Mouse (Mus musculus): ENCODE measurements around the gene Babam2. TPM values are rescaled to one million over a fixed set of nuclear protein-coding genes. Genes with fewer than 3 reads are reported as not detected.
"Not testable (repeated sequence)": the region's sequence is repeated elsewhere in the genome, so short reads cannot be mapped to it uniquely, and the experiment has no call there.

Gene Babam2
- total RNA-seq, 2 experiments from 2014 or later: 39.5 to 45.2 TPM

DNA sequence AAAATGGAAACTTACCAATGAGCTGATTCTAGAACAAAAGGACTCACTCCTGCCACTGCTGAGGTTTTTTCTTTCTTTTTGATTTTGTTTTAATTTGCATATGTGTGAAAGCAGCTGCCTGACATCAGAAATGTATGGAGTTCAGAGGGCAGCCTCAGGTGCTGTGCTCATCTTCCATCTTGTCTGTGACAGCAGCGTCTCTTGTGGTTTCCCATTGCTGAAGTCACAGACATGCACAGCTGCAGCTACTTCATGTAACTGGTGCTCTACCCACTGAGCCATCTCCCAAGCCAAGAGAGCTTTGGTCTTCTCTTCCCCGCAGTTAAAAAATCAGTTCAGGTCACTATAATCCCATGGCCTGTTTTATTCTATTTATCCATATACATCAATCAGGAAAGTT, 266.4 kb downstream of the Babam2 start:
- Histone ChIP-seq H3K27ac (no peak overlapping the region), H3K4me3 (no peak overlapping the region)
- no peak for DNase-seq (ENCODE audit: extremely low spot score in 1 of 2, low spot score in 2 of 2)
- TF ChIP-seq CTCF (IDR thresholded peaks at IDR 0.05): no peak
- intact Hi-C loops (cut with DNase I): no loop called here

DNA sequence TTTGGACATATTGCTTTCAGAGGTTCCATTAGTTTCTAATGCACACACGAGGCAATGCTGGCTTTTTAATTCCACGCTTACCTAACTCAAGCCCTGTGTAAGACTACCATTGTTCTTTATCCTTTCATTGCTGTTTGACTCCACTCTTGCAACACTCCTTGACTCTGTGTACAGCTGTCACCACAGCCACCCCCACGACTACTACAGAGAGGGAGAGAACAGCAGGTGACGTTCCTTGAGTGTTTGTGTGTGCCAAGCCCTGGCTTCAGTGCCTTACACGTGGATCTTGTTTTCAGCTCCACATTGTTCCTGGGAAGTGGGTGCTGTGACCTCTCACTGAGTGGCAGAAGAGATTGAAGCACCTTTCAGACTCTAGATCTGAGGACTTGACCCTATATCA, 269.3 kb downstream of the Babam2 start:
- no peak overlapping the region for H3K4me3 ChIP-seq
- intact Hi-C loops (cut with DNase I): no loop called here
- H3K27ac ChIP-seq: no peak overlapping the region
- no peak for DNase-seq (ENCODE audit: extremely low spot score in 1 of 2, low spot score in 2 of 2)
- TF ChIP-seq CTCF (IDR thresholded peaks at IDR 0.05): no peak

DNA sequence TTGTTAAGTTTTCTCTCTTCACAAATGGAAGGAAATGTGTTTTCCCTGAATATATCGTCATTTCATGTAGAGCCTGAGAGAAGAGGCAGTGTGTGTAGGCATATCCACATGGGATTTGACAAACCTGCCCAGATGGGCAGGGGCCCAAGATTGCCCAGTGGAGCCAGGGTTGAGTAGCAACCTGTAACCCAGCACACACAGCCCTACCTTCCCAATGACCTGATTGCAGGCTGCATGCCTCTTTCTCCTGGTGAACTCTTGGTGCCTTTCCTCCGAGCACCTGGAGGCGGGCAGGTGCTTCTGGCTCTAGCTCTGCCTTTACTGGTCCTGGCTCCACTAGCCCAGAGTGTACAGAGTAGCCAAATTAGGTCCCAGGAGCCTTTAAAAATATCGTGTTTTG, 270.0 kb downstream of the Babam2 start:
- intact Hi-C loops (cut with DNase I): no loop called here
- Histone ChIP-seq H3K27ac (no peak overlapping the region), H3K4me3 (no peak overlapping the region)
- TF ChIP-seq CTCF (IDR thresholded peaks at IDR 0.05): no peak
- DNase-seq (ENCODE audit: extremely low spot score in 1 of 2, low spot score in 2 of 2): no peak

DNA sequence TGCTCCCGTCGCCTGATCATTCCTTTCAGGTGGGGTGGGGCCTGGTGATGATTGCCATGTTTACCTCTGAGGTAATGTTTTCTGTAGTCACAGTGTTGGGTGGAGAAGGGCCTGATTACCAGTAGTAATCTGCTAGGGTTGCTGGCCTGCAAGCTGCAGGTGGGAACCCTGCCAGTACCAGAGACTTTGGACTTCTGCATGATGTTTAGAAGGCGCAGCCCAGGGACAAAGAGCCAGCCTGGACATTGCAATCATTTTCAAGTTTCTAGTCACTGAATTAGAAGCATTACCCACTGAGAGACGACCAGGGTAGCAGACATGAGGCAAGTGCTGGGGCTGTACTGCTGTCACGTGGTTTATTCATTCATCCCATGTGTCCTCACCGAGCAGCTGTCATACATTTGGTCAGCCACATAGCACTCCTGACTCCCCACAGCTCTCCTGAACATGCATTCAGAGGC, 270.6 kb downstream of the Babam2 start:
- no peak overlapping the region for H3K27ac ChIP-seq
- DNase-seq (ENCODE audit: extremely low spot score in 1 of 2, low spot score in 2 of 2): no peak
- no peak overlapping the region for H3K4me3 ChIP-seq
- intact Hi-C loops (cut with DNase I): no loop called here
- no peak for TF ChIP-seq CTCF (IDR thresholded peaks at IDR 0.05)

DNA sequence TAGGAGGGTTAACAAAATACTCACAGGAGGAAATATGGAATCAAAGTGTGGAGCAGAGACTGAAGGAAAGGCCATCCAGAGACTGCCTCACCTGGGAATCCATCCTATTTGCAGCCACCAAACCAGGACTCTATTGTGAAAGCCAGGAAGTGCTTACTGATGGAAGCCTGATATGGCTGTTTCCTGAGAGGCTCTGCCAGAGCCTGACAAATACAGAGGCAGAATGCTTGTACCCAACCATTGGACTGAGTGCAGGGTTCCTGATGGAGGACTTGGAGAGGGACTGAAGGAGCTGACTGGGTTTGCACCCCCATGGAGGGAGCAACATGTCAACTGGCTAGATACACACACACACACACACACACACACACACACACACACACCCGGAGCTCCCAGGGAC, 274.9 kb downstream of the Babam2 start:
- DNase-seq (ENCODE audit: extremely low spot score in 1 of 2, low spot score in 2 of 2); intact Hi-C loops (cut with DNase I): not testable (repeated sequence)

DNA sequence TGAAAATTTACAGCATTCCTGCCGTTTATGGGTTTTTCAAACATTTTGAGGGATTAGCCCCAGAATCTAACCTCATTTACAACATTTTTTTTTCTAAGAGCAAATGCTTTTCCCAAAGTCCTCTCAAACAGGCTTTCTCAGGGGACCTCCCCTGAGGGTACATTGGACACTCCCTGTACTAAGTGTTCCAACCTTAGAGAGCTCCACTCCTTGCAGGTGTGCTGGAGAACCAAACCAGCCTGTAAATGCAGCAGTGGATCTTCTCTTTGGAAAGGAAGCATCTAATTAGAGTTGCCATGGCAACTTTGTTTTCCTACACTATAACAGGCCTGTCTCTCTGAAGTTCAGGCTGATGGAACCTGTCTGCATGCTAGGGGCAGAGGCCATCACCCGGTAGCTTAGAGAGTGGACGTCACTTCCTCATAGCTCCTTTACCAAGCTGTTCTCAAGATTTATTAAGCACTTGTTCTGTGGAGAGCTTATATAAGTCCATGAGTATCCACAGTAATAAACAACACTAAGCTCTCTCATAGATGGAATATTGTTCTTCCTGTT, 277.2 kb downstream of the Babam2 start:
- DNase-seq (ENCODE audit: extremely low spot score in 1 of 2, low spot score in 2 of 2): no peak
- intact Hi-C loops (cut with DNase I): no loop called here
- Histone ChIP-seq H3K4me3 (no peak overlapping the region), H3K27ac (no peak overlapping the region)
- no peak for TF ChIP-seq CTCF (IDR thresholded peaks at IDR 0.05)

More for the DNA sequence above, 274.9 kb downstream of the Babam2 start:
- H3K27ac ChIP-seq, H3K4me3 ChIP-seq: not testable (repeated sequence)

DNA sequence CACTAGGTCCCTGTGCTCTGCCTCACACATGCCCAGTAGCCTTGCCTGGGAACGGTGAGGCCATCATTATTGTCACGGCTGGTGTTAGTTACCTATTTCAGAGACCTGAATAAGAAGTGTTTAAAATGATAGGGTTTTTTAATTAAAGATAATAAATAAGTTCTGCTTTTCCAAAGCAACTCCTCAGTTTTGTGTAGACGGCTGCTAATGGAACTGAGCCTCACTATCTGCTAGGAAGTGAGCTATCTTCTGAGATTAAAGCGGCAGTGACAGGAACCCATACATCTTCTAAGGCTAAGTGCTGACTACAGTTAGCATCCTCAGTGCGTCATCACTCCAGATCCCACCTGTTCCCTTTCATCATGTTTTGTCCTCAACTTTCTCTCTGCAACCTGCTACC, 284.6 kb downstream of the Babam2 start:
- no peak overlapping the region for H3K27ac ChIP-seq
- TF ChIP-seq CTCF (IDR thresholded peaks at IDR 0.05): no peak
- intact Hi-C loops (cut with DNase I): loop anchor here (5.0 to 10.0 kb wide), 5 partner anchors 55 to 387 kb away; partner anchors contain the start of genes Babam2, Fosl2, Mrpl33 and Rbks
- DNase-seq (ENCODE audit: extremely low spot score in 1 of 2, low spot score in 2 of 2): no peak
- no peak overlapping the region for H3K4me3 ChIP-seq

DNA sequence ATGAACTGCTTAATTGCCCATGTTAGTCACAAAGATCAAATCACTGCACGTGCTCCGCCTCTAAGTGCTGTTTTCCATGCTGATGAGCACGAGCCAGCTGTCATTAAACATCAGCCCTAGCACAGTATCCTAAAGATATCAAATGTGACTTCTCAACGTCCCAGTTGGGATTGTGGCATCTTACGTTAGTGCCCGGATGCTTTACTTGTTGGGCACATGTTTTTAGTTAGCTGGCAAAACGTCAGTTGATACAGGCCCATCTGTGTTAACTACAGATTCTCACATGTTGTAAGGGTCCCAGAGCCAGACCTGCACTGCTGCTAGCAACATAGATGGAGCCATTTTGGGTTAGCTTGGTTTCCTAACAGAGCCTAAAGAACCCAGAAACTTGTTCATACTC, 285.7 kb downstream of the Babam2 start:
- Histone ChIP-seq H3K4me3 (no peak overlapping the region), H3K27ac (no peak overlapping the region)
- intact Hi-C loops (cut with DNase I): loop anchor here (5.0 to 10.0 kb wide), 5 partner anchors 54 to 388 kb away; partner anchors contain the start of genes Babam2, Fosl2, Mrpl33 and Rbks
- no peak for TF ChIP-seq CTCF (IDR thresholded peaks at IDR 0.05)
- DNase-seq (ENCODE audit: extremely low spot score in 1 of 2, low spot score in 2 of 2): no peak

DNA sequence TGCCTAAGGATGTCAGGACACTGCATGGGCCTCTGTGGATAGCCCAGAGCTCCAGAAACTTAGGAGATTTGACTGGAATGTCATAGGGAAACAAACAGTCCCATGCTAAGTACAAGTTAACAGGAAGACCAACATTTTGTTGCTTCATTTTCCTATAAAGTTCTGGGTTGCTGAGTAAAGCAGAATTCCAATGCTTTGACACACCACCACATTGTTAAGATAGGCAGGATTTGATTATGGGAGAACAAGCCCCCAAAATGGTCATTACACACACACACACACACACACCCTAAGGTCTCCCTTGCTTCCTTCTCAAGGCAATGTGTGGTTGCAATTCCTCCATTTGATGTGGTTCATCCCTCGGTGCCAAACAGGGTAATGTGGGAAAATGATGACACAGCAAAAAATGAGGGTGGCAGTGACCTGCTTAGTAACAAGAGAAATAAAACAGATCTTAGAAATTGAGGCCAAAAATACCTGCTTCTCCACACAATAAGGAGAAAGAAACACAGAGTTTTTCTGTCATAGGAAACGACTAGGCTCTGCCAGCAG, 286.4 kb downstream of the Babam2 start:
- intact Hi-C loops (cut with DNase I): loop anchor here (1.0 to 10.0 kb wide), 6 partner anchors 53 to 389 kb away; partner anchors contain the start of genes Babam2, Fosl2, Mrpl33 and Rbks
- Histone ChIP-seq H3K27ac (peak overlapping the region; percentile 67), H3K4me3 (no peak overlapping the region)
- no peak for DNase-seq (ENCODE audit: extremely low spot score in 1 of 2, low spot score in 2 of 2)
- no peak for TF ChIP-seq CTCF (IDR thresholded peaks at IDR 0.05)

DNA sequence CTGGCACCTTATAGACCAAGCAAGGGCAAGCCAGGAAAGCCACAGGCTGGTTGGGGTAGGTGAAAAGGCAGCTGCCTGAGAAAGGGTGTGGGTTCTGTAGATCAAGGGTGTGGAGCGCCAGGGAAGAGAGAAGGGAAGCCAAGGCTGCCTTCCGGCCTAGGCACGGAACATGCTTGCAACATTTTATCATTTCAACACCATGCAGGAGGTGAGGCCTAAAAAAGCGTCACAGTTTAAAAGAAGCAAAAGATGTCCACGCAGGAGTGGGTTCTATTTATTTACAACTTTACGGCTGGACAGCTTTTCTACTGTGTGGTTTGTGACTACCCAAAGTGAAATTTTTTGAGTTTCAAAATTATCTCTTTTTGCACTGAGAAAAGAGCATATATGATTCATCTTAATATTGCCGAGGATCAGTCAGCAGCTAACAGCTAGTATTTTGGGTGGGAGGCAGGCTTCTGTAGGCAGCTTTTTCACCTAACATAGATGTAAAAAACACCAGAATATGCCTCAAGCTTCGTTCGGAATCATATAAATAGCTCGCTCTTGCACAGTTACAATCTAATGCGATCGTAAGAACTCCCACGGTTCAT, 287.0 kb downstream of the Babam2 start:
- Histone ChIP-seq H3K4me3 (no peak overlapping the region), H3K27ac (peak overlapping the region; percentile 67)
- intact Hi-C loops (cut with DNase I): loop anchor here (1.0 to 10.0 kb wide), 6 partner anchors 53 to 390 kb away; partner anchors contain the start of genes Babam2, Fosl2, Mrpl33 and Rbks
- DNase-seq (ENCODE audit: extremely low spot score in 1 of 2, low spot score in 2 of 2): peak; percentile 20 to 25
- no peak for TF ChIP-seq CTCF (IDR thresholded peaks at IDR 0.05)

DNA sequence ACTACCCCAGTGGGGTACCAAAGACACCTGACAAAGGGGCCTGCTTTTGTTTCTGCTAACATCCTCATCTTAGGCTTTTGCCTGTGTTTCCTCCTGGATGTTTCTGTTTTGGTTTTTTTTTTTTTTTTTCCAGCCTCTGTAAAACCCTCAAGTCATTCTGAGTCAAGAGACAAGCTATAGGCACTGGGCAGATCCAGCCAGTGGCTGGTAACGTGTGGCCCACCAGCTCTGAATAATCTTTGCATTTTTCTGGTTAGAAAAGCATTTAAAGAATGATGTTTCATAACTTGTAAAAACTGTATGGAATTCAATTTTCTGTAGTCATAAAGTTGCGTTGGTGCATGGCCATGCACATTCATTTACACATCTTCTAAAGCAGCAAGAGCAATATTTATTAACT, 287.5 kb downstream of the Babam2 start:
- intact Hi-C loops (cut with DNase I): loop anchor here (10.0 kb wide), 1 partner anchor 390 kb away; the partner anchor contains the start of gene Mrpl33
- no peak for DNase-seq (ENCODE audit: extremely low spot score in 1 of 2, low spot score in 2 of 2)
- no peak overlapping the region for H3K4me3 ChIP-seq
- no peak for TF ChIP-seq CTCF (IDR thresholded peaks at IDR 0.05)
- peak overlapping the region; percentile 29; the same call in 1 of the 2 replicates for H3K27ac ChIP-seq

DNA sequence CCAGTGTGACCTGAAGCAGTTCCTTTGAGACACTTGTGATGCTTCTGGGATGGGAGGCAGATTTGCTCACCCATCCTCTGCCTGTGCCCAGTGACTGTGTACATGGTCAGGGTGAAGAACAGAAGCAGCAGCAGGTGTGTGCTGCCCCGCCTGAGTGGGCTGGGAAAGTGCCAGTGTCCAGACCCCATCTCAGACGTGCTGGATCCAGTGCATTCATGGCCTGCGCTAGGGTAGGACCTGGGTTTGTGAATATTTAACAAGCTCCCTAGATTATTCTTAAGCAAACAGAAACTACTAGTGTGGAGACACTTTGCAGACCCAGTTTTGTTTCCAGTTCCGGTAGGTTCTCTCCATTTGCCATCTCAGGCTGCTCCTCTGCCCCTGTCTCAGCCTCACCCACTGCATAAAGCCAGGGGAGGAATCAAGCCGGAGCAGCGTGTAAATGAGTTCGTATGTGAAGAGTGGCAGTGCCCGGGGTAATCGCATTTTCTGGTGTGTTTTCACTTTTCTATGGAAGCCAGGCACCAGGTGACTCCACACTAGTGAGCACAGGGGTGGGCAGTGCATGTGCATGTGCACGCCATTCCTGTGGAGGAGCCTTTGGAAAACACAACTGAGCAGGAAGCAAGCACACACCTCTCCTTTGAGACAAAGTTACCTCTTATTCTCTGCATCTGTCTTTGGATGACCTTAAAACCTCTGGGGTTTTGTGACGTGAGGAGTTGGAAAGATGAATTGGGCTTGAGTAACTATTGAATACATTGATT, 290.2 kb downstream of the Babam2 start:
- DNase-seq (ENCODE audit: extremely low spot score in 1 of 2, low spot score in 2 of 2): no peak
- intact Hi-C loops (cut with DNase I): loop anchor here (10.0 kb wide), 1 partner anchor 393 kb away; the partner anchor contains the start of gene Mrpl33
- Histone ChIP-seq H3K4me3 (no peak overlapping the region), H3K27ac (no peak overlapping the region)
- TF ChIP-seq CTCF (IDR thresholded peaks at IDR 0.05): no peak

Data from left cerebral cortex, adult 2 months (tissue).